Mouse (Mus musculus) E14TG2a.4 (cell line): ENCODE data around the gene Tex46.

Experiments
- H3K27me3 ChIP-seq: 2 replicates; pipeline ENCODE4 v1.6.1; 2014; ENCODE audit warnings: low read length, control low read depth; ENCODE audit not compliant: insufficient read depth
- H3K36me3 ChIP-seq: 2 replicates; pipeline ENCODE4 v1.6.1; 2014; ENCODE audit warnings: low read length, control low read depth; ENCODE audit not compliant: insufficient read depth
- H3K4me1 ChIP-seq: replicated peaks from 2 replicates; pipeline ENCODE4 v1.6.1; 2014; ENCODE audit warnings: low read depth, low read length, control low read depth
- H3K4me3 ChIP-seq: replicated peaks from 2 replicates; pipeline ENCODE4 v1.5.1; 2014; ENCODE audit warnings: mild to moderate bottlenecking, low read length
- H3K9me3 ChIP-seq: 2 replicates; pipeline ENCODE4 v1.6.1; 2014; ENCODE audit warnings: low read length, control low read depth
- CTCF ChIP-seq: conservative IDR thresholded peaks from 2 replicates; pipeline ENCODE4 v1.5.1; 2014; ENCODE audit warnings: low read length
- NANOG ChIP-seq: IDR thresholded peaks from 2 replicates; pipeline ENCODE4 v1.6.1; 2014; ENCODE audit warnings: borderline replicate concordance, low read length, mixed read lengths
- POU5F1 ChIP-seq: IDR thresholded peaks from 2 replicates; pipeline ENCODE4 v1.6.1; 2014; ENCODE audit warnings: low read length, borderline replicate concordance

Tex46 gene

DNA sequence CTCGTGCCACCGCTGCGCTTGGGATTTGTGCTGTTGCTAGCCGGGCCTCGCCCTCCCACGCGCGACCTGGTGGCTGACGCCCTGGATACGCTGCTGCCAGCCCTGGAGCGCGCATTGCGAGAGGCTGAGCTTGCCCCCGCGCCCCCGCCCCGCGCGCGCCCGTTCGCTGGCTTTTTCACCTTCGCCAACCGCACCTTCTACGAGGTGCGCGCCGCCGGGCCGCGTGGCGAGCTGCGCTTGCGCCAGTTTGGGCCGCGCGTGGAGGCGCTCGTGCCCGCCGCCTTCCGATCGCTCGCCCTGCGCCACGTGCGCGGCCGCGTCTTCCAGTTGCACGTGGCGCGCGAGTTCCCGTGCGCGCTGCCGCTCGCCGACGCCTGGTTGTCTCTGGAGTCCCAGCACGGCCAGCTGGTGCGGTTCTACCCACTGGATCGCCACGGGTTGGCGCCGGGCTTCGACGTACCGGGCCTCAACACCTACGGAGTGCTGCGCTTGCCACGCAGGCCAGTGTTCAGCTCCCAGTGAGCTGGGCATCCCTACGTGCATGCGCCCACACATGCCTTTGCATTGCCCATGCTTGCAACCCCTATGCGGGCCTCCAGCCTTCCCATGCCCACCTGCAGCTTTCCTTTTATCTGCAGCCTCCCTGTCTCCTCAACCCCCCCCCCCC lies 27.5 kb downstream of the Tex46 start:
- Histone ChIP-seq H3K36me3 (no peaks in the 10 kb centered on the region), H3K9me3 (peaks cover 5% of the 10 kb centered on the region; the same call in 1 of the 2 replicates), H3K4me3 (peak overlapping the region; percentile 79), H3K27me3 (peaks cover 46% of the 10 kb centered on the region), H3K4me1 (peaks cover 28% of the 10 kb centered on the region)
- TF ChIP-seq POU5F1 (no peak), NANOG (no peak), CTCF (no peak)

DNA sequence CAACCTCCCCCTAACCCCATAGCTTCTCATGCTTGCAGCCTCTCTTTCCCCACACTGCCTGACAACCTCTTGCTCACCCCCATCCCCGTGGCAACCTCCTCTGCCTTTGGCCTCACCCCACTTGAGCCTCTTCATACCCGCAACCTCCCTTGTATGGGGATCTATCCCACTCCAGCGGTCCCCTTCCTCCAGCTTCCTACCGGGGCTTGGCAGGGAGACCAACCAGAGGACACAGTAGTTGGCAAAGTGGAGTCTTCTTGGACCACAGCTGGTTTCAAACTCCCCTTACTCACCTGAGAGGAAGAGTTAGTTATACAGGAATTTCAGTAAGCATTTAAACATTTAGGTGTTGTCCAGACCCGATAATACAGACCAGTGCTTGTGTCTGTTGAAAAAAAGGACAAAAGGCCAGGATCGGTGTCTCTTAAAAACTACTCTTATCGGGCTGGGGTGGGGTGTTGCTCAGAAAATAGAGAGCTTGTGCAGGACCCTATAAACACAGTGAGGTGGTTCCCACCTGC lies 28.1 kb downstream of the Tex46 start:
- Histone ChIP-seq H3K4me1 (peaks cover 30% of the 10 kb centered on the region), H3K9me3 (peaks cover 5% of the 10 kb centered on the region; the same call in 1 of the 2 replicates), H3K36me3 (no peaks in the 10 kb centered on the region), H3K4me3 (peak overlapping the region; percentile 41; the same call in 1 of the 2 replicates), H3K27me3 (peaks cover 43% of the 10 kb centered on the region)
- TF ChIP-seq NANOG (no peak), CTCF (no peak), POU5F1 (no peak)

GRCm38 (mm10) chr4:136638890-136639289 lies 28.7 kb downstream of the Tex46 start:
- no peaks in the 10 kb centered on the region for H3K36me3 ChIP-seq
- H3K4me3 ChIP-seq, result peak overlapping the region; percentile 41; the same call in 1 of the 2 replicates
- peaks cover 30% of the 10 kb centered on the region for H3K4me1 ChIP-seq
- TF ChIP-seq POU5F1 (no peak), NANOG (0 out of 2 replicates have a peak, but pooled peaks have one; percentile 4), CTCF (no peak)
- H3K9me3 ChIP-seq, result peaks cover 3% of the 10 kb centered on the region; the same call in 1 of the 2 replicates
- H3K27me3 ChIP-seq, result peaks cover 43% of the 10 kb centered on the region

GRCm38 (mm10) chr4:136648922-136649479 lies 38.8 kb downstream of the Tex46 start:
- Histone ChIP-seq H3K9me3 (peaks cover 6% of the 10 kb centered on the region; the same call in 1 of the 2 replicates), H3K27me3 (peaks cover 13% of the 10 kb centered on the region), H3K4me1 (peaks cover 16% of the 10 kb centered on the region), H3K36me3 (no peaks in the 10 kb centered on the region), H3K4me3 (no peak overlapping the region; the same call in 1 of the 2 replicates)
- TF ChIP-seq POU5F1, result no peak
- TF ChIP-seq CTCF, result peak; percentile 98

GRCm38 (mm10) chr4:136649480-136650196 lies 39.4 kb downstream of the Tex46 start:
- no peak for TF ChIP-seq POU5F1
- peaks cover 3% of the 10 kb centered on the region; the same call in 1 of the 2 replicates for H3K36me3 ChIP-seq

GRCm38 (mm10) chr4:136650261-136650660 lies 40.0 kb downstream of the Tex46 start:
- TF ChIP-seq NANOG, result no peak
- TF ChIP-seq CTCF, result no peak
- no peak for TF ChIP-seq POU5F1
- Histone ChIP-seq H3K36me3 (peaks cover 4% of the 10 kb centered on the region; the same call in 1 of the 2 replicates), H3K9me3 (peaks cover 6% of the 10 kb centered on the region; the same call in 1 of the 2 replicates), H3K4me1 (peaks cover 9% of the 10 kb centered on the region), H3K27me3 (peaks cover 9% of the 10 kb centered on the region; the same call in 1 of the 2 replicates), H3K4me3 (no peak overlapping the region)

More at GRCm38 (mm10) chr4:136649480-136650196, 39.4 kb downstream of the Tex46 start:
- Histone ChIP-seq H3K4me3 (no peak overlapping the region; the same call in none of the 2 replicates), H3K27me3 (peaks cover 13% of the 10 kb centered on the region), H3K4me1 (peaks cover 10% of the 10 kb centered on the region), H3K9me3 (peaks cover 6% of the 10 kb centered on the region; the same call in 1 of the 2 replicates)

DNA sequence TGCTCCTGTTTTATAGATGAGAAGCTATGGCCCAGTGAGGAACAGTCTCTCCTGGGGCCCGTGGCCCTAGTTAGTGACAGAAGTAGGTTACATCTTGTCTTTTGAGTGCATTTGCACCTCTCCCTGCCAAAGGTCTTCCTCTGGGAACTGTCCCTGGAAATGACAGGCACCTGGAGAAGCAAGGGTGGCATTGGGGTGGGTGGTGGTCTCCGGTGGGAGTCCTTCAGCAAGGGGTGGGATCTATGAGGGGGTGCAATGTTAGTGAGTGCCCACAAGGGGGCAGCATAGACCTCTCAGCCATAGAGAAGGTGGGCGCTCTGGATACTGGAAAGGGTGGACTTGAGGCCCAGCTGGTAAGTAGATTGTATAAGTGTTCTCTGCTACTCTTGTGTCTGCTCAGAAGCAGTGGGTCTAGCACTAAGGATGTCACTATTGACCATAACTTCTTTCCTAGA lies 41.1 kb downstream of the Tex46 start:
- peaks cover 6% of the 10 kb centered on the region; the same call in 1 of the 2 replicates for H3K9me3 ChIP-seq
- TF ChIP-seq POU5F1, result no peak
- peak; percentile 94 for TF ChIP-seq CTCF
- TF ChIP-seq NANOG, result no peak
- peaks cover 5% of the 10 kb centered on the region; the same call in 1 of the 2 replicates for H3K27me3 ChIP-seq

More for the DNA sequence above, 41.1 kb downstream of the Tex46 start:
- Histone ChIP-seq H3K4me3 (no peak overlapping the region), H3K4me1 (peaks cover 9% of the 10 kb centered on the region), H3K36me3 (peaks cover 9% of the 10 kb centered on the region; the same call in 1 of the 2 replicates)
